Mouse (Mus musculus) limb, embryonic 15.5 days (tissue): Measurements from ENCODE around the gene Ubxn6. TPM values are rescaled to one million over a fixed set of nuclear protein-coding genes. Genes with fewer than 3 reads are reported as not detected.

Experiments
- ATAC-seq: fragments of 200-750 bp; cut with Nextera tagmentation; 2 replicates; pipeline ENCODE4 v1.8.0; 2017; ENCODE audit warnings: low read depth, moderate TSS enrichment; ENCODE audit not compliant: insufficient number of reproducible peaks, low FRiP score, low TSS enrichment
- H3K27ac ChIP-seq: fragments of 300-500 bp; sonication (generic); 2 replicates; pipeline ENCODE4 v1.5.1; 2015; ENCODE audit warnings: moderate library complexity, mild to moderate bottlenecking, inconsistent platforms
- H3K27me3 ChIP-seq: fragments of 300-500 bp; sonication (generic); 2 replicates; pipeline ENCODE4 v1.6.1; 2015; ENCODE audit warnings: inconsistent platforms
- H3K36me3 ChIP-seq: fragments of 300-500 bp; sonication (generic); 2 replicates; pipeline ENCODE4 v1.6.1; 2015; ENCODE audit warnings: inconsistent platforms
- H3K4me1 ChIP-seq: fragments of 300-500 bp; sonication (generic); 2 replicates; pipeline ENCODE4 v1.6.1; 2015; ENCODE audit warnings: inconsistent platforms
- H3K4me2 ChIP-seq: fragments of 300-500 bp; sonication (generic); 2 replicates; pipeline ENCODE4 v1.6.1; 2015; ENCODE audit warnings: mild to moderate bottlenecking, inconsistent platforms
- H3K4me3 ChIP-seq: fragments of 300-500 bp; sonication (generic); 2 replicates; pipeline ENCODE4 v1.5.1; 2015; ENCODE audit warnings: mild to moderate bottlenecking, inconsistent platforms
- H3K9ac ChIP-seq: fragments of 300-500 bp; sonication (generic); 2 replicates; pipeline ENCODE4 v1.6.1; 2015; ENCODE audit warnings: inconsistent platforms
- H3K9me3 ChIP-seq: fragments of 300-500 bp; sonication (generic); 2 replicates; pipeline ENCODE4 v1.6.1; 2016; ENCODE audit warnings: inconsistent platforms
- WGBS: fragments of 180-500 bp; shearing (Covaris S2); methylation state at CpG from one replicate; pipeline ENCODE4 v1.1.7; 2015; 5-methylcytosine and 5-hydroxymethylcytosine counted together
- polyA plus RNA-seq: library from polyadenylated mRNA; unstranded; fragments of >200 nt; fragmentation: Nextera tagmentation; extraction: Ambion mirVana; gene quantifications from 2 replicates; pipeline ENCODE4 v1.2.1, GENCODE M21; 2015

The Ubxn6 gene
- polyA plus RNA-seq: 42.1 and 45.6 TPM in 2 replicates

DNA sequence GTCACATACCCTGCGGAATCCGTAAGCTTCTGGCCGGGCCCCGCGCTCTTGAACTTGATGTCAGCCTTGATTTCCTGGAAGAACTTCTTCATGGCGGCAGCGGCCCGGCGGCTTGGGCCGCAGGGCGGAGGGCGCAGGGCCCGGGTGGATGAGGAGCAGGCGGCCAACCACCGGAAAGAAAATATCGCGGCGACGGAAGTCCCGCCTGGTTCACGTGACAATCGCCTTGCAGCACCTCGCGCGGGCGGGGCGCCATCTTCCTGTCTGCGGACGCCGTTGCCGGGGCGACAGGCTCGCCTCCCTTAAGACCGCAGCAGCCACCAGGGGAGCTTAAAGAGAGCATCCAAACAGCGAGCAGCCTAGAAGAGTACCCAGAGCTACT, at the start of gene Ubxn6:
Gene Ubxn6 (minus strand): TSS at position 202 of the 382 bp plus-strand sequence.
- peak; percentile 17 for ATAC-seq
- H3K4me2 ChIP-seq: peak within 1 kb of the TSS; percentile 69
- peak within 1 kb of the TSS; percentile 97 for H3K27ac ChIP-seq
- H3K27me3 ChIP-seq: no peaks in the 10 kb centered on the region
- under 1% methylated on average over 35 of the region's 35 CpGs for WGBS
- peaks cover 16% of the 10 kb centered on the region for H3K4me1 ChIP-seq
- H3K9ac ChIP-seq: peak within 1 kb of the TSS; percentile 67
- H3K4me3 ChIP-seq: peak within 1 kb of the TSS; percentile 83
- peaks cover 34% of the 10 kb centered on the region for H3K36me3 ChIP-seq
- H3K9me3 ChIP-seq: no peaks in the 10 kb centered on the region

DNA sequence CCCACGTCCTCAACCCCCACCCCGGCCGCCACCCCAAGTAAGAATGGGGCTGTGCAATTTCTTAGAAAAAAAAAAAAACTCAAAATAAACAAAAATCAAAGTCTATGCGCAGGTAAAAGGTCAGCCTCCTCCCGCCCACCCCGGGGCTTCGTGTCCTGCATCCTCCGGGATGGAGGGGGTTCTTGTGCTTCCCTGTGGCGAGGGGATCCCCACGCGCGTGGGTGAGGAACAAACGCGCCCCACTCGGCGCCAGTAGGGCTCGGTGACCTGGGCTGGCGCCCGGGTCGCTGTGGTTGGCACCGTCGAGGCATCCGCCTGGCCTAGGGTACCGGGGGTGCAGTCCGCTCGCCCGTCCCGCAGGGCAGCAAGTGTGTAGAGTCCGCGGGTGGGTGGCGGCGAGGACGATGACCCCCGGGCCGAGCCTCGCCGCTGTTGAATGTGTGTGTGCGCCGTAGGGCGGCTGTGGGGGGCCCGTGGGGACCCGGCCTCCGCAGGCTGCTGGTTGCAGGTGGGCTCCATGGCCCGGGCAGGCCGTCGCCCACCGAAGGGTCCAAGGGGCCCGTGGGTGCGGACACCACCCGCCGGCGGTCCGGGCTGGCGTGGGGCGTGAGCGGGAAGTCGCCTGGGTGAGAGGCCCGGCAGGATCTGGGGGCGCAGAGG, 49.0 kb upstream of the Ubxn6 start:
- H3K9ac ChIP-seq: peak overlapping the region; percentile 20; the same call in 1 of the 2 replicates
- no peak for ATAC-seq
- H3K4me3 ChIP-seq: peak overlapping the region; percentile 37
- H3K4me1 ChIP-seq: peaks cover 22% of the 10 kb centered on the region
- WGBS: 42% methylated on average over 58 of the region's 59 CpGs
- H3K27ac ChIP-seq: no peak overlapping the region
- H3K9me3 ChIP-seq: peaks cover 12% of the 10 kb centered on the region; the same call in 1 of the 2 replicates
- peak overlapping the region; percentile 66 for H3K4me2 ChIP-seq
- no peaks in the 10 kb centered on the region for H3K36me3 ChIP-seq
- H3K27me3 ChIP-seq: peaks cover 74% of the 10 kb centered on the region

DNA sequence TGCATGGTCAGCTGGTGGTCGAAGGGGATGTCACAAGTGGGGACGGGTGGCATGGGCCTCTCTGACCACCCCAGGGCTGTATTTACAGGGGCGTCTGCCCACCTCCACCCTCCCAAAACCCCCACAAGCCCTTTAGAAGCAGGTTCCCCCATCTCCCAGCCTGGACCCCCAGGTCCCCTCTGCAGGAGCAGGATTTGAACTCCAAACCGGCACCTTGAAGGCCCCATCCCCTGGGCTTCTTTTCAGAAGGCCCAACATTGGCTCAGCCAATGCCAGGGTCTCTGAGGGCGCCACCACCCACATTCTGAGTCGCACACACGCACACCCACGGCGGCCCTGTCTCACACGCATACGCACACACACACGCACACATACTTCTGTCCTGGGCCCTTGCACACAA, 48.3 kb upstream of the Ubxn6 start:
- Histone ChIP-seq H3K27me3 (peaks cover 80% of the 10 kb centered on the region), H3K9ac (no peak overlapping the region), H3K27ac (no peak overlapping the region), H3K4me2 (no peak overlapping the region), H3K4me3 (no peak overlapping the region), H3K9me3 (peaks cover 12% of the 10 kb centered on the region; the same call in 1 of the 2 replicates), H3K36me3 (no peaks in the 10 kb centered on the region), H3K4me1 (peaks cover 22% of the 10 kb centered on the region)
- WGBS: 90% methylated on average over 12 of the region's 12 CpGs
- no peak for ATAC-seq

DNA sequence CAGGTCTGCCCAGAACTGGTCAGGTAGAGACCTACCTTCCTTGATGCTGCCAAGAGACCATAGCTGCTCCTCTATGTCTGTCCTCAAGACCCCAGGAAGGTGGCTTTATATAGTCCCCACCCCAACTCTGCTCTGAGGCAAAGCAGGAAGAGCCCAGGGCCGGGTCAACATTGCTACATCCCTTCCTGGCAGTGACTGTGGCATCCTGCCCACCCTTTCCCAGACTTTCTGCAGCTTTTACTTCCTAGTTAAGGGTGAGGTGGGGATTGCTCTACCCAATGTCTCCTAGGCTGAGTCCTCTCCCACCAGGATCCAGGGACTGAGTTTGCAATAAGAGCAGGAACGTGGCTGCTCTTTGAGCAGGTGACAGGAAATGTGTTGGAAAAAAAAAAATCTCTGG, 47.0 kb upstream of the Ubxn6 start, which contains the start of gene Lrg1:
Gene Lrg1 (minus strand): TSS at position 176 of the 400 bp plus-strand sequence.
- ATAC-seq: no peak
- H3K4me3 ChIP-seq: no peak within 1 kb of the TSS
- no peak within 1 kb of the TSS for H3K4me2 ChIP-seq
- H3K9ac ChIP-seq: no peak within 1 kb of the TSS
- no peak within 1 kb of the TSS for H3K27ac ChIP-seq
- 54% methylated on average over 2 of the region's 2 CpGs for WGBS
- peaks cover 12% of the 10 kb centered on the region; the same call in 1 of the 2 replicates for H3K9me3 ChIP-seq
- peaks cover 28% of the 10 kb centered on the region for H3K4me1 ChIP-seq
- H3K36me3 ChIP-seq: no peaks in the 10 kb centered on the region
- peaks cover 91% of the 10 kb centered on the region for H3K27me3 ChIP-seq

DNA sequence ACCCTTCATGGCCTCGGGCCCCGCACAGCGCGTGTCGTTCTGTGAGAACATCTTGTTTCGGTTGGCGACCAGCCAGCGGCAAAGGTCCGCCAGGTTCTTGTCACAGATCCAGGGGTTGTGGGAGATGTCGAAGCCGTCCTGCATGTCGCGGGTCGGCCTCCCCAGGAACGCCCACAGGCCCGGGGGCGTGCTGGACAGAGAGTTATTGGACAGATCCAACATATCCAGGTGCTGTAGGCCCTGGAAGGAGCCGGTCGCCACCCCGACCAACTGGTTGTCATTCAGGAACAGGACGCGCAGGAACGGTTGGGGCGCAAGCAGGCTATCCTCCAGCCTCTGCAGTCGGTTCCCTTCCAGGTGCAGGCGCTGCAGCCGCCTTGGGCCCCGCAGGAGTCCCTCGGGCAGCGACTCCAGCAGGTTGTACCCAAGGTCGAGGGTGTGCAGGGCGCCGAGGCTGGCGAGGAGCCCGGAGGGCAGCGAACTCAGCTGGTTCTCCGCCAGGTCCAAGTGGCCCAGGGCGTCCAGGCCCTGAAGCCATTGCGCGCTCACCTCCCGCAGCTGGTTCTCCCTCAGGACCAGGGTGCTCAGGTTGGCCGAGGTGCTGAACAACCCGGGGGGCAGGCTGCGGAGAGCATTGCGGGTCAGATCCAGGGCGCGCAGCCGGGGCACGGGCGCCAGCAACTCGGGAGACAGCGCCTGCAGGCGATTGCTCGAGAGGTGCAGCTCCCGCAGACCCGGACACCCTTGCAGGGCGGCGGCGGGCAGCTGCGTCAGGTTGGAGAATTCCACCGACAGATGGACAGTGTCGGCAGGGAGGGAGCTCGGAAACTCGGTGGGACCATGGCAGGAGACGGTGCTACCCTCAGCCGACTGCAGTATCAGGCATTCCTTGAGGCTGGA, 45.4 kb upstream of the Ubxn6 start:
- Histone ChIP-seq H3K4me1 (peaks cover 28% of the 10 kb centered on the region), H3K4me2 (peak overlapping the region; percentile 29), H3K27me3 (peaks cover 95% of the 10 kb centered on the region), H3K4me3 (peak overlapping the region; percentile 17), H3K9ac (no peak overlapping the region), H3K9me3 (peaks cover 12% of the 10 kb centered on the region; the same call in 1 of the 2 replicates), H3K36me3 (no peaks in the 10 kb centered on the region), H3K27ac (no peak overlapping the region)
- no peak for ATAC-seq
- WGBS: 5% methylated on average over 66 of the region's 66 CpGs

DNA sequence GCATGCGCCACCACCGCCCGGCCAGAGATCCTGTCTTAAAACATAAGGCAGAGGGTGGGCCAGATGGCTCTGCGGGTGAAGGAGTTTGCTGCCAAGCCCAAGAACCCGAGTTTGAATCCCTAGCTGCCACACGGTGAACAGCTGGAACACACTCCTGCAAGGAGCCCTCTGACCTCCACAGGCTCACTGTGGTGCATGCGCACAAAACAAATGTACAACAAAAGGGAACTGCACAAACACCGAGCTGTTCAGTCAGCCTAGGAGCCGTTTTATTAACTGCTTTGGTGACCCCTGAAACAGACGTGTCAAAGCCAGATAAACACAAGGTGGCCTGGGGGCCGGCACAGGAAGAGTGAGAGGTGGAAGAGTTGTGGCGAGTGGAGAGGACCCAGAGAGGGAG, 44.6 kb upstream of the Ubxn6 start:
- H3K4me3 ChIP-seq: no peak overlapping the region
- ATAC-seq: no peak
- no peak overlapping the region for H3K27ac ChIP-seq
- H3K9ac ChIP-seq: no peak overlapping the region
- H3K4me1 ChIP-seq: peaks cover 25% of the 10 kb centered on the region
- WGBS: 39% methylated on average over 12 of the region's 12 CpGs
- no peaks in the 10 kb centered on the region for H3K36me3 ChIP-seq
- peaks cover 91% of the 10 kb centered on the region for H3K27me3 ChIP-seq
- peaks cover 12% of the 10 kb centered on the region; the same call in 1 of the 2 replicates for H3K9me3 ChIP-seq
- H3K4me2 ChIP-seq: no peak overlapping the region

DNA sequence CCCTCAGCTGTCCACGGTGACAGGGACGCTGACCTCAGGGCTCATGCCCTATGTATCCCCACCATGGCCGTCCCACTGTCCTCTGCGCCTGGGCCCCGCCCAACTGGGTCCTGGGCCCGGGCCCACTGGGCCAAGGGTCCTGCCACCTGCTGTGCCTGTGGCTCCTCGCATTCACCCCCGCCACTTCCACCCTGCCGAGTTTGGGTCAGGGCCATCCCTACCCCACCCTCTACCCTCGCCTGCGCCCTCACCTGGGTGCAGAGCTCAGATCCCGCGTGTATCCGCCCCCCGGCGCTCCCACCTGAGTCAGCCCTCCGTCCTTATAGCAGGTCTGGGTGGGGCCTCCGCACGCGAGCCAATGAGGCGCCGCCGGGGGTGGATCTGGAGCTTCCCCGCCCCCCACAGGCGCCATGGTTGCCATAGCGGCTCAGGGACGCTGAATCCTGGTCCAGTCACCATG, 42.5 kb upstream of the Ubxn6 start, which contains the start of gene Plin5:
Gene Plin5 (minus strand): TSS at position 346 of the 460 bp plus-strand sequence.
- peaks cover 17% of the 10 kb centered on the region for H3K4me1 ChIP-seq
- peak within 1 kb of the TSS; percentile 26 for H3K4me3 ChIP-seq
- no peak for ATAC-seq
- peaks cover 3% of the 10 kb centered on the region; the same call in 1 of the 2 replicates for H3K9me3 ChIP-seq
- peak within 1 kb of the TSS; percentile 52 for H3K4me2 ChIP-seq
- peaks cover 70% of the 10 kb centered on the region for H3K27me3 ChIP-seq
- H3K27ac ChIP-seq: no peak within 1 kb of the TSS
- H3K9ac ChIP-seq: no peak within 1 kb of the TSS
- WGBS: 2% methylated on average over 27 of the region's 27 CpGs
- H3K36me3 ChIP-seq: no peaks in the 10 kb centered on the region

DNA sequence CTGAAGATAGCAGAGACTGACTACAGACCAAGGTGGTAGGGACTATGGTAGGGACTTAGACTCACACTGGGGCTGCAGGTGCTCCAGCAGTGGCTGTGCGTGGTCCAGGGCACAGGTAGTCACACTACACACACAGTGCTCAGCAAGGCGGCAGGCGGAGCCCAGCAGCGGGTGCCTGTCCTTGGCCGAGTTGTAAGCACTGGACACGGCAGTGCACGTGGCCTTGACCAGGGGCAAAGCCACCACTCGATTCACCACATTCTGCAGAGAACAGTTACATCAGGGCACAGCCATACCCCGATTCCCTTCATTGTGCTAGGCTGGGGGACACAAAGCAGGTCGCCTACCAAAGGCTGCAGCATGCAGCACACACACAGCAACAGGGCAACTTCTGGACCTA, 41.4 kb upstream of the Ubxn6 start:
- Histone ChIP-seq H3K27ac (no peak overlapping the region), H3K4me3 (no peak overlapping the region), H3K4me2 (no peak overlapping the region), H3K27me3 (peaks cover 59% of the 10 kb centered on the region), H3K36me3 (no peaks in the 10 kb centered on the region), H3K9me3 (no peaks in the 10 kb centered on the region), H3K4me1 (peaks cover 17% of the 10 kb centered on the region), H3K9ac (no peak overlapping the region)
- WGBS: 78% methylated on average over 10 of the region's 10 CpGs
- ATAC-seq: no peak

DNA sequence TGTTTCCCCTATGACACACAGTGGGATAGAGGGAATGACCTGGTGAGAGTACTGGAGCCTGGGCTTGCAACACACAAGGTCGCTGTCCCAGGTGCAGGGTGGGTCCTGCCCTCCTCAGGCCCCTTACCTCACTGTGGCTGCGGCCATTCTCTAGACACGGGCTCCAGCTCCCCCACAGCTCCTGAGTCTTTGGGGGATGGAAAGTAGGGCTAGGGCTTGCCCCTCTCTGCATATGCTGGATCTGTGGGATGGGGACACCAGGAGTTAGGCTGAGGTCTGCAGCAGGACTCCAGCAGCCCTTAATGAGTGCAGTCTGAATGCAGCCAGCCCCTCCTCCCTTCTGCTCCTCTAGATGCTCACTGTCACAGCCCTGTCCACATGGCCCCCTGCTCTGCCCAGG, 37.9 kb upstream of the Ubxn6 start:
- Histone ChIP-seq H3K27ac (no peak overlapping the region), H3K36me3 (0 out of 2 replicates have a peak, but pooled peaks cover 4% of the 10 kb centered on the region), H3K9me3 (no peaks in the 10 kb centered on the region), H3K4me3 (no peak overlapping the region), H3K9ac (no peak overlapping the region), H3K27me3 (peaks cover 27% of the 10 kb centered on the region), H3K4me2 (no peak overlapping the region), H3K4me1 (peaks cover 7% of the 10 kb centered on the region)
- WGBS: 71% methylated on average over 3 of the region's 3 CpGs
- ATAC-seq: no peak

DNA sequence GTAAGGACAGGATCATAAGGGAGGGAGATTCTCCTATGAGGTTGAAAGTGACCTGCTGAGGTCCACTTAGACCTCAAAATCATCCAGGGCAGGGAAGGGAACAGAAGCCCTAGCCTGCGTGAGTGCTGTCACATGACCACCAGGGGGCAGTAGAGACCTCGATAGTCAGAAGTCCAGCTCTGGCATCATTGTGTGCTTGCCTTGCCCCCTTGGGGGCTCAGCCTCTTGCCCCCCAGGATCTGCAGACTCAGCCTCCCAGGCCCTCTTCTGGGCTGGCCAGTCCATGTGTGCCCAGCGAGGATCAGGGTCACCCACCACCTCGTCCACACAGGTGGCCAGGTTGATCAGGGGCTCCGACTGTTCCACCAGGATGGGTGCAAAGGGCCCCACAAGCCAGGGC, 37.0 kb upstream of the Ubxn6 start:
- Histone ChIP-seq H3K27me3 (peaks cover 18% of the 10 kb centered on the region), H3K9me3 (no peaks in the 10 kb centered on the region), H3K9ac (no peak overlapping the region), H3K4me1 (no peaks in the 10 kb centered on the region), H3K27ac (no peak overlapping the region), H3K4me3 (no peak overlapping the region), H3K36me3 (0 out of 2 replicates have a peak, but pooled peaks cover 4% of the 10 kb centered on the region), H3K4me2 (no peak overlapping the region)
- ATAC-seq: no peak
- 38% methylated on average over 5 of the region's 5 CpGs for WGBS

DNA sequence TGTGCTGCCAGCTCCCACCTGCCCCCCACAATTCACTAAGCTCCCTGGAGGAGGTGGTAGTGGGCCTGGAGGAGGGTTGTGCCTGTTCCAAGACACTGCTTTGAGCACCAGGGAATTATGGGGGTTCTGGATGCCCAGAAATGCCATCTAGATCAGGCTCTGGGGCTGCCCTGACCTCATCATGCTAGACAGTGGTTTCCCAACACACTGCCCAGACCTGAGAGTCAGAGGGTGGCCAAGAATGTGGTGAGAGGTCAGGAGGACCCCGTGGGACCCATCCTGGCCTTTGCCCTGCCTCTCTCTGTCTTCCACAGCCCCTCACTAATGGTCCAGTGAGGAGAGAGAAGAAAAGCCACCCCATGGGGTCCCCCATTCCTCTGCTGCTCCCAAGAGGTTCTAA, 36.2 kb upstream of the Ubxn6 start:
- no peak overlapping the region for H3K4me2 ChIP-seq
- 0 out of 2 replicates have a peak, but pooled peaks cover 4% of the 10 kb centered on the region for H3K36me3 ChIP-seq
- no peaks in the 10 kb centered on the region for H3K4me1 ChIP-seq
- WGBS: 75% methylated on average over 1 of the region's 1 CpGs
- H3K9ac ChIP-seq: no peak overlapping the region
- no peak overlapping the region for H3K27ac ChIP-seq
- H3K9me3 ChIP-seq: no peaks in the 10 kb centered on the region
- 0 out of 2 replicates have a peak, but pooled peaks cover 10% of the 10 kb centered on the region for H3K27me3 ChIP-seq
- no peak overlapping the region for H3K4me3 ChIP-seq
- ATAC-seq: no peak
